Mouse (Mus musculus) bone marrow macrophage, adult 2 months (primary cell): ENCODE data around the gene Mxra8. TPM values are rescaled to one million over a fixed set of nuclear protein-coding genes. Genes with fewer than 3 reads are reported as not detected.
A peak's percentile ranks its signal among the peaks of the same experiment; 100 is the strongest.

Experiments used
- H3K27ac ChIP-seq: 2 replicates; pipeline ENCODE4 v1.5.1; 2012; ENCODE audit warnings: low read depth, low read length; ENCODE audit not compliant: insufficient read depth
- H3K4me1 ChIP-seq: 2 replicates; pipeline ENCODE4 v1.6.1; 2012; ENCODE audit warnings: low read length; ENCODE audit not compliant: control insufficient read depth, insufficient read depth
- H3K4me3 ChIP-seq: 2 replicates; pipeline ENCODE4 v1.5.1; 2012; ENCODE audit warnings: mild to moderate bottlenecking, low read length, moderate library complexity; ENCODE audit not compliant: insufficient read depth
- CTCF ChIP-seq: IDR thresholded peaks from 2 replicates; pipeline ENCODE4 v1.5.1; 2012; ENCODE audit warnings: low read depth, mild to moderate bottlenecking, low read length, moderate library complexity
- POLR2A ChIP-seq: IDR thresholded peaks from 2 replicates; pipeline ENCODE4 v1.6.1; 2012; ENCODE audit warnings: mild to moderate bottlenecking, low read depth, low read length, borderline replicate concordance
- polyA plus RNA-seq: library from polyadenylated mRNA; stranded (reverse); fragments of >200 nt; gene quantifications from 2 replicates; pipeline ENCODE4 v1.2.4, GENCODE M21; 2012; ENCODE audit not compliant: missing spikeins, insufficient read depth, insufficient read length

Gene Mxra8
- polyA plus RNA-seq, 1 experiment = 1.2 TPM

DNA sequence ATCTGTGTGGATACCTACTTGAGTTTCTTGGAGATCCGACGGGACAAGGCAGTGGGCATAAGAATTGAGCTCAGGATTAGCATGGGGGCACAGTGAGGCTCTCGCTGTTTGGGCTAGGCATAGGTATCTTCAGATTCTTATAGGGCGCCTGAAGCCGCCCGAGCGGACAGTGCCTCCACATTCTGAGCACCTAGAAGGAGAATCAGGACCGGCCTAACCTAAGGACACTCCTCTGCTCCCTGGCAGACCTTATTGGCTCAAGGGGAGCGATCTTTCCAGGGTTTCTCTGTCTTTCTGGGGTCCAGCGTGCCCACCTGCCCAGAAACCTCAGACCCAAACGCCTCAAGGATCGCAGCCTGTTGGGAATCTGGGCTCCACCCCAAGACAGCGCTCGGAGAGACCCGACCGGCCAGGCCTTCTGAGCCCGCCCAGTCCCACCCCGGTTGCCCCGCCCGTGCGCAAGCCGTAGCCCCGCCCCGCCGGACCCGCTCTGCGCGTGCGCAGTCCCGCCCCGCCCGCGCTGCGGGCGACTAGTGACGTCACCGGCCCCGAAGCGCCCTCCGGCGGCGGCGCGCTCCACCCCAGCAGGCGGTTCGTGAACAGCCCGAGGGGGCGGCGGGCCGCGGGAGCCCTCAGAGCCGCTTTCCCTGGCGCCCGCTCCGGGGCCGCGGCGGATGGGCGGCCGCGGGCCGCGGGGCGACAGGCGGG lies 7.5 kb downstream of the Mxra8 start, which contains the start of gene Dvl1:
Gene Dvl1 (plus strand): TSS at position 532 of the 708 bp plus-strand sequence.
- no peak within 1 kb of the TSS for H3K27ac ChIP-seq
- H3K4me1 ChIP-seq = peaks cover 31% of the 10 kb centered on the region
- no peak for TF ChIP-seq POLR2A
- no peak for TF ChIP-seq CTCF
- H3K4me3 ChIP-seq = peak within 1 kb of the TSS; percentile 99

GRCm38 (mm10) chr4:155847591-155848352 lies 8.3 kb downstream of the Mxra8 start:
- H3K4me1 ChIP-seq = peaks cover 38% of the 10 kb centered on the region
- no peak for TF ChIP-seq POLR2A
- no peak for TF ChIP-seq CTCF
- H3K4me3 ChIP-seq = peak overlapping the region; percentile 99
- no peak overlapping the region for H3K27ac ChIP-seq

DNA sequence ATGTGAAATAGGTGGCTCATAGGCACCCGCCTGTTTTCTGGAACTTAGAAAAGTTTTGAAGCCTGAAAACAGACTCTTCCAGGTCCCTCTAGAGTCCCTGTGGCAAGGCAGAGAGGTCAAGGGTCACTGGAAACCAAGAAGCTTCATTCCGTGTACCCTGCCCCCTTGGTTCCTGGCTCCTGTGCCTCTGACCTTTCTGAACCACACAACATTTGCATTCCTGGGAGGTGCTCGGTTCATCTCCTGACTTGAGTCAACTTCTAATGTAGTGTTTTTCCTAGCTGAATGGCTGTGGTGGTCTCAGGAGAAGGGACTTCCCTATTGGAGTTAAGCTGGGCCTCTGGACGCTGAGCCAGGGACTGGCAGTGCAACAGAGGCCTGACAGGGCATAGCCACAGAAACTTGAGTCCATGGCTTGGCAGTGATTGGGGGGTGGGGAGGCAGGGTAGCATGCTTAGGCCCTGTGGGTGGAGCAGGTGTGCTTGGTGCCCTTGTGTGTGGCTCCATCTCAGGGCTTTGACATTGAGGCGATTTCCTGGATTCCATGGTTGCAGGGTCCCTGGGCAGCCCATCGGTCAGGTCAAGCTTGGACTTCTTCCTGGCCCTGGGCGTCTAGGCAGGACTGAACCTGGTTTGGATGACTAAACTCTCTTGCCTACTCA lies 9.1 kb downstream of the Mxra8 start:
- TF ChIP-seq POLR2A = no peak
- no peak for TF ChIP-seq CTCF
- H3K4me1 ChIP-seq = peaks cover 43% of the 10 kb centered on the region
- peak overlapping the region; percentile 99 for H3K4me3 ChIP-seq
- H3K27ac ChIP-seq = no peak overlapping the region

DNA sequence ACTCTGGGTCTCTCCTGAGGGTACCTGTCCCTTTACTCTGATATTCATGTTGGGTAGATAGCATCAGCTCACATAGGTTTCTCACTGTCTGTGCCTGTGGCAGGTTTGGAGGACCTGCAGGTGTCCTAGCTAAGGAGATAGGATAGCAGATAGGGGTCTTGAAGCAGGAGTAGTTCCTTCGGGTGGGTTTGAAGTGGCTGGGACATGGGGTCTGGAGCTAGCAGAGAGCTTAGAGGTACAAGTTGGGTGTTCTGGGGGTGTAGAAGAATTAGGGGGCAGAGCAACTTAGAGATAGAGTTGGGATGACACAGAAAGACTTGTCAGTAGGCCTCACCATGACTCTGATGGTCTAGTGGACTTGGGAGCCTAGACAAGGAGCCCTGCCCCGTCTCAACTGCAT lies 9.9 kb downstream of the Mxra8 start:
- no peak overlapping the region for H3K27ac ChIP-seq
- no peak overlapping the region for H3K4me3 ChIP-seq
- TF ChIP-seq CTCF = no peak
- no peak for TF ChIP-seq POLR2A
- peaks cover 43% of the 10 kb centered on the region for H3K4me1 ChIP-seq

GRCm38 (mm10) chr4:155849792-155850451 lies 10.4 kb downstream of the Mxra8 start:
- TF ChIP-seq CTCF = no peak
- TF ChIP-seq POLR2A = no peak
- Histone ChIP-seq H3K27ac (no peak overlapping the region), H3K4me3 (no peak overlapping the region), H3K4me1 (peaks cover 43% of the 10 kb centered on the region)

DNA sequence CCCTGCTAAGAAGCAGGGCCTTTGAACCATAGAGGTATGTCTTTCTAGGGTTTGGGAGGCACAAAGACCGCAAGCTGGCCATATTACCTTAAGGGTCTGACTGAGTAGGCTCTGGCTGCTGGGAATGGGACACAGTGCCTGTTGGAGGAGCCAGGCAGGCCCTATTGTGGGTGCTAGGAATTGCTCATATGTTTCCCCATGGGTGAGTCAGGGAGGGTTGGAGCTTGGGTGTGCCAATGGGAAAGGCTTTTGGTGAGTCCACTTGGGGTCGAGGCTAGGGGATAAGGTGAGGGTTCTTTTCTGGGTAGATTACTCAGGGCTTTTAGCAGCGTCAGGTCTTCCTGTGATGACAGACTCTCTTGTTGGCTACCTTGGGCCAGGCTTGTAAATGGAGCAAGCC lies 11.9 kb downstream of the Mxra8 start:
- peaks cover 43% of the 10 kb centered on the region for H3K4me1 ChIP-seq

DNA sequence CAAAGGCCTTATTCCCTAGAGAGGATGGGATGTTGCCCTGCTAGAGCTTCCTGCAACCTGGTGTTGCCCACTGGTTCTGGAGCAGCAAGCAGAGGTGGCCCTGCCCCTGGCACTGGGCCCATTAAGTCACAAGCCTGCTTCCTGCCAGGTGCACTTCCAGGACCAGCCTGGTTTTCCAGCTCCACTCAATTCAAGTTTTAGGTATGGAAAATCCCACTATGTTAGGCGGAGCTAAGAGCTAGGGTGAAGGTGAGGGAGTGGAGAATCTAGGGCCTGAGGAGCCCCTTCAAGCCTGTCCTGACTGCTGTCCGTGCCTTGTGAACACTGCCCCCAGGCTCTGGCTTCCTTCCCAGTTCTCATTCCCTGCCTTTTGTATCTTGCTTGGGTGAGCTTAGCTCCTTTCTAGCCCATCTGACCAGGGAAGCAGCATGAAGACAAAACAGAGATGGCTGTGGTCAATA lies 12.5 kb downstream of the Mxra8 start:
- TF ChIP-seq CTCF (no peak), POLR2A (no peak)
- Histone ChIP-seq H3K4me1 (peaks cover 39% of the 10 kb centered on the region), H3K27ac (no peak overlapping the region), H3K4me3 (no peak overlapping the region)

More for the DNA sequence above, 11.9 kb downstream of the Mxra8 start:
- Histone ChIP-seq H3K4me3 (no peak overlapping the region), H3K27ac (no peak overlapping the region)
- no peak for TF ChIP-seq POLR2A
- no peak for TF ChIP-seq CTCF

GRCm38 (mm10) chr4:155853421-155853820 lies 13.9 kb downstream of the Mxra8 start:
- peaks cover 38% of the 10 kb centered on the region for H3K4me1 ChIP-seq
- H3K4me3 ChIP-seq = no peak overlapping the region
- TF ChIP-seq CTCF (no peak), POLR2A (no peak)
- H3K27ac ChIP-seq = no peak overlapping the region

- TF ChIP-seq CTCF (no peak), POLR2A (no peak)
These were observed 15.5 kb downstream of the Mxra8 start for GRCm38 (mm10) chr4:155854991-155855390.

GRCm38 (mm10) chr4:155856071-155856470 lies 16.6 kb downstream of the Mxra8 start:
- H3K27ac ChIP-seq = no peak overlapping the region
- peaks cover 21% of the 10 kb centered on the region for H3K4me1 ChIP-seq
- no peak overlapping the region for H3K4me3 ChIP-seq
- no peak for TF ChIP-seq POLR2A
- no peak for TF ChIP-seq CTCF

More at GRCm38 (mm10) chr4:155854991-155855390, 15.5 kb downstream of the Mxra8 start:
- H3K4me3 ChIP-seq = no peak overlapping the region
- peaks cover 25% of the 10 kb centered on the region for H3K4me1 ChIP-seq
- H3K27ac ChIP-seq = no peak overlapping the region
